Mouse (Mus musculus): ENCODE data around the gene Xirp2.

Gene Xirp2

GRCm38 (mm10) chr2:67564851-67565479 is 119.2 kb downstream of the Xirp2 start:
- peak; percentile 37 for DNase-seq (ENCODE audit: low read depth)

GRCm38 (mm10) chr2:67565480-67566331 is 119.9 kb downstream of the Xirp2 start, which contains the start of gene B3galt1:
TSS of gene B3galt1 (plus strand) at chr2:67565871.
- DNase-seq (ENCODE audit: low read depth) = peak; percentile 85

DNA sequence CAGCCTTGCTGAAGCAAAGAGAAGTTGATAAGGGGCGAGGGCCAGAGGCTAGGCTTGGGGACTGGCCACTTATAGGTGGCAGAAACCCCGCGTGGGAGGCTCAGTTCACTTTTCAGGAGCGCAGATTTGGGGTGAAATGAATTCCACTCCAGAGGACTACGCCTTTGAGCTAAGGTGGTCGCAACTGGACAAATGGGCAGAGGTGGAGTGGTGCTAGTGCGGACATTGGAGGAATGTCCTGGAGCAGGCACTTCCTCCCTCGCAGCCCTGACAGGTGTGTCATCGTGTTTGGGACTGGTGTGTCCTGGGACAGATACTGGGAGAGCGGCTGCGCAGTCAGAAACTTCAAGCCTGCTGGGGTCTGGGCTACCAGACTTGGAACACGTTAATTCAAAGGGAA is 120.8 kb downstream of the Xirp2 start:
- no peak for DNase-seq (ENCODE audit: low read depth)

DNA sequence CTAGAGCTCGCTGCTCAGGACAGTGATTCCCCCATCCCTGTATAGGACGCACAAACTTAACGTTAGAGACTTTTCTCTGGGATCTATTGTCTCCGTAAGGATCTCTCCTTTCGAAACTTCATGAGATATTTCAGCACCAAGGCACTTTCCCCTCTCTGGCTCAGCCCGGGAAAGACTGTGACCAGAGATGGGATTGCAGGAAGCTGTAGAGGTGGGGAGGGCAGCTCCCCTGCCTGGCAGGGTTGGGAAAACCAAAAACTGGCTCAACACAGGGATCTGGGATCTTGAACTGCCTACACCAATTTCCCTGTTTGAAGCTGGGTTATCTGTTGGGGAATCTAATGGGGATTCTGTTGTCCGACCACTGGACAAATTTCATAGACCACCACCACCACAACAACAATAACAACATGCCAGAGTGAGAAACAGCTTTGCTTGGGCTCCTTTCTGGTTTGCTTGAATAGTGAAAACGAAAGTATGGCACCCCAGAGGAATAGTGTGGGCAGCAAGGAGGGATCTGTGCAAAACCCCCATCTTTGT is 121.4 kb downstream of the Xirp2 start:
- DNase-seq (ENCODE audit: low read depth) = peak; percentile 10

Measured in NIH3T3 (cell line).